Comparison of ENCODE assay signal across 34 mouse cellular contexts in the genomic region with DNA sequence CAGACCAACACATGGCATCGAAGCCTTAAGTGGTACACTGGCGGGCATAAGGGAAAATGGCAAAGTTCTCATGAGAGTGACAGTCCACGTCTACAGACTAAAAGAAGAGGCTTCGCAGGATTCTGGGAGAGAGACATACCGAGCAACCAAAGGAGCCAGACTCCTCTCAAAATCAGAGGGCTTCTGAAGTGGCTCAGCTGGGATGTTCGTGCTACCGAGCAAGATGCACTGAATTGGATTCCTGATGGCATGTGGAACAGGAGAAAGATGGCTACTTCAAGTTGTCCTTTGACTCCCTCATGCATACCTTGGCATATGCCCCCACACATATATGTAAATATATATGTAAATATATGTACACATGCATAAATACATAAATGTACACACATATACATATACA.
"Had no signal": no experiment of that assay in that cellular context is flagged by ENCODE, and none has a peak within 500 bp of the region (broad histone marks: within the 10 kb centered on the region; RNA-seq: fewer than 3 reads in every experiment).

No protein-coding gene starts in this region.

- H3K4me1 ChIP-seq: heart, embryonic 10.5 days; heart, embryonic 12.5 days; heart, embryonic 13.5 days; heart, embryonic 15.5 days; intestine, embryonic 15.5 days had no signal

- H3K27ac ChIP-seq: heart, embryonic 10.5 days; heart, embryonic 13.5 days; heart, embryonic 15.5 days; hindbrain, embryonic 10.5 days; hindbrain, embryonic 12.5 days; hindbrain, embryonic 13.5 days; hindbrain, embryonic 14.5 days; hindbrain, embryonic 15.5 days; hindbrain, postnatal 0 days; intestine, embryonic 15.5 days; kidney, embryonic 15.5 days; kidney, postnatal 0 days; layer of hippocampus, adult 2 months had no signal

- H3K36me3 ChIP-seq: heart, embryonic 10.5 days; heart, embryonic 12.5 days; heart, embryonic 13.5 days; heart, embryonic 15.5 days; hindbrain, embryonic 10.5 days; hindbrain, embryonic 12.5 days; hindbrain, embryonic 13.5 days; hindbrain, embryonic 15.5 days; intestine, embryonic 15.5 days; kidney, embryonic 15.5 days had no signal

- ATAC-seq: hindbrain, embryonic 16.5 days; hindbrain, postnatal 0 days; inflammation-experienced regulatory T-cells, adult 6 months; intestine, embryonic 15.5 days; intestine, embryonic 16.5 days; intestine, postnatal 0 days had no signal

- H3K4me3 ChIP-seq: heart, embryonic 10.5 days; heart, embryonic 12.5 days; heart, embryonic 13.5 days; heart, embryonic 15.5 days; hindbrain, embryonic 10.5 days; hindbrain, embryonic 12.5 days; hindbrain, embryonic 13.5 days; hindbrain, embryonic 15.5 days; intestine, embryonic 15.5 days; kidney, embryonic 15.5 days; layer of hippocampus, adult 2 months had no signal

- H3K27me3 ChIP-seq: heart, embryonic 12.5 days; heart, embryonic 13.5 days; heart, embryonic 15.5 days; hindbrain, embryonic 12.5 days; hindbrain, embryonic 13.5 days; hindbrain, embryonic 15.5 days; intestine, embryonic 15.5 days; kidney, embryonic 15.5 days had no signal

- H3K4me2 ChIP-seq: heart, embryonic 11.5 days; heart, embryonic 12.5 days; heart, embryonic 13.5 days; heart, embryonic 15.5 days; hindbrain, embryonic 12.5 days; hindbrain, embryonic 13.5 days; hindbrain, embryonic 14.5 days; hindbrain, embryonic 15.5 days; intestine, embryonic 15.5 days; kidney, embryonic 15.5 days had no signal

- H3K9me3 ChIP-seq: heart, embryonic 10.5 days; heart, embryonic 12.5 days; heart, embryonic 13.5 days; heart, embryonic 15.5 days; hindbrain, embryonic 10.5 days; hindbrain, embryonic 12.5 days; hindbrain, embryonic 13.5 days; hindbrain, embryonic 15.5 days; intestine, embryonic 15.5 days; kidney, embryonic 15.5 days had no signal

- DNase-seq: heart, postnatal 10 days; heart, postnatal 14 days; heart, postnatal 36 days; kidney, adult 11 months; kidney, adult 18-20 months; kidney, adult 2 months; kidney, adult 8-10 months; kidney, adult 9 months; kidney, postnatal 10 days; kidney, postnatal 14 days; kidney, postnatal 25 days; kidney, postnatal 36 days; kidney, postnatal 4 days; layer of hippocampus, adult 9-11 months; layer of hippocampus, postnatal 36 days had no signal

- H3K9ac ChIP-seq: heart, embryonic 12.5 days; heart, embryonic 13.5 days; heart, embryonic 15.5 days; hindbrain, embryonic 12.5 days; hindbrain, embryonic 13.5 days; hindbrain, embryonic 14.5 days; hindbrain, embryonic 15.5 days; intestine, embryonic 15.5 days; kidney, embryonic 15.5 days had no signal
